Mouse (Mus musculus) cortical plate, adult 2 months (tissue): ENCODE measurements around the gene Mapk11.

Experiments used
- CTCF ChIP-seq: fragments of 200-500 bp; IDR thresholded peaks from 2 replicates; pipeline ENCODE4 v1.5.1; 2011; ENCODE audit warnings: mild to moderate bottlenecking, control low read depth, low read length; ENCODE audit not compliant: insufficient read depth; ENCODE audit errors: extremely low read depth
- POLR2A ChIP-seq: fragments of 200-500 bp; IDR thresholded peaks from 2 replicates; pipeline ENCODE4 v1.6.1; 2011; ENCODE audit warnings: mild to moderate bottlenecking, low read length, control low read depth; ENCODE audit not compliant: insufficient read depth; ENCODE audit errors: extremely low read depth

- TF ChIP-seq CTCF: no peak
- TF ChIP-seq POLR2A: no peak
Measured at GRCm38 (mm10) chr15:89182328-89182741, 32.9 kb upstream of the Mapk11 start.
